Mouse (Mus musculus) liver, embryonic 13.5 days (tissue): ENCODE results near the gene Siglech. TPM values are rescaled to one million over a fixed set of nuclear protein-coding genes. Genes with fewer than 3 reads are reported as not detected.

Source experiments
- ATAC-seq: fragments of 200-750 bp; cut with Nextera tagmentation; 2 replicates; pipeline ENCODE4 v1.8.0; 2017; ENCODE audit warnings: low read depth, mild to moderate bottlenecking, moderate number of reproducible peaks, moderate library complexity
- DNase-seq: peaks from one replicate; pipeline ENCODE4 v3.0.0; 2022
- H3K27ac ChIP-seq: fragments of 300-500 bp; sonication (generic); 2 replicates; pipeline ENCODE4 v1.5.1; 2015; ENCODE audit warnings: moderate library complexity, mild to moderate bottlenecking, inconsistent platforms
- H3K27me3 ChIP-seq: fragments of 300-500 bp; sonication (generic); 2 replicates; pipeline ENCODE4 v1.6.1; 2015; ENCODE audit warnings: mild to moderate bottlenecking, inconsistent platforms
- H3K36me3 ChIP-seq: fragments of 300-500 bp; sonication (generic); 2 replicates; pipeline ENCODE4 v1.6.1; 2015; ENCODE audit warnings: mild to moderate bottlenecking, inconsistent platforms
- H3K4me1 ChIP-seq: fragments of 300-500 bp; sonication (generic); replicated peaks from 2 replicates; pipeline ENCODE4 v1.6.1; 2015; ENCODE audit warnings: inconsistent platforms
- H3K4me2 ChIP-seq: fragments of 300-500 bp; sonication (generic); 2 replicates; pipeline ENCODE4 v1.6.1; 2015; ENCODE audit warnings: inconsistent platforms, mild to moderate bottlenecking, moderate library complexity
- H3K4me3 ChIP-seq: fragments of 300-500 bp; sonication (generic); replicated peaks from 2 replicates; pipeline ENCODE4 v1.5.1; 2015; ENCODE audit warnings: mild to moderate bottlenecking, inconsistent platforms
- H3K9ac ChIP-seq: fragments of 300-500 bp; sonication (generic); 2 replicates; pipeline ENCODE4 v1.6.1; 2015; ENCODE audit warnings: mild to moderate bottlenecking, inconsistent platforms
- H3K9me3 ChIP-seq: fragments of 300-500 bp; sonication (generic); replicated peaks from 2 replicates; pipeline ENCODE4 v1.6.1; 2016; ENCODE audit warnings: inconsistent platforms
- WGBS: fragments of 180-500 bp; shearing (Covaris S2); methylation state at CpG from one replicate; pipeline ENCODE4 v1.1.7; 2015; ENCODE audit not compliant: insufficient replicate concordance; 5-methylcytosine and 5-hydroxymethylcytosine counted together
- polyA plus RNA-seq: library from polyadenylated mRNA; unstranded; fragments of >200 nt; fragmentation: Nextera tagmentation; extraction: Ambion mirVana; gene quantifications from 2 replicates; pipeline ENCODE4 v1.2.1, GENCODE M21; 2015

Gene Siglech
- 0.25 TPM in 2 replicates for polyA plus RNA-seq

- ATAC-seq = no peak
- H3K27me3 ChIP-seq = no peaks in the 10 kb centered on the region
- no peak within 1 kb of the TSS for H3K4me2 ChIP-seq
- H3K4me3 ChIP-seq = no peak within 1 kb of the TSS
- no peak within 1 kb of the TSS for H3K9ac ChIP-seq
- 22% methylated on average over 3 of the region's 3 CpGs for WGBS
- no peaks in the 10 kb centered on the region for H3K4me1 ChIP-seq
- no peaks in the 10 kb centered on the region for H3K9me3 ChIP-seq
- no peak within 1 kb of the TSS for H3K27ac ChIP-seq
- no peaks in the 10 kb centered on the region for H3K36me3 ChIP-seq
- no peak for DNase-seq
Observed at GRCm38 (mm10) chr7:55767926-55768325, at the start of gene Siglech. Siglech (plus strand) TSS chr7:55768178.

GRCm38 (mm10) chr7:55722673-55723072 lies 45.3 kb upstream of the Siglech start:
- Histone ChIP-seq H3K36me3 (no peaks in the 10 kb centered on the region), H3K4me1 (no peaks in the 10 kb centered on the region), H3K4me2 (no peak overlapping the region), H3K9ac (no peak overlapping the region), H3K4me3 (no peak overlapping the region), H3K9me3 (no peaks in the 10 kb centered on the region), H3K27me3 (no peaks in the 10 kb centered on the region), H3K27ac (no peak overlapping the region)
- DNase-seq (no peak), ATAC-seq (no peak)
- WGBS = 68% methylated on average over 7 of the region's 7 CpGs

GRCm38 (mm10) chr7:55728903-55729302 lies 39.1 kb upstream of the Siglech start:
- ATAC-seq (no peak), DNase-seq (no peak)
- no peak overlapping the region for H3K27ac ChIP-seq
- H3K36me3 ChIP-seq = no peaks in the 10 kb centered on the region
- H3K9me3 ChIP-seq = no peaks in the 10 kb centered on the region
- no peak overlapping the region for H3K9ac ChIP-seq
- no peaks in the 10 kb centered on the region for H3K4me1 ChIP-seq
- no peak overlapping the region for H3K4me3 ChIP-seq
- H3K4me2 ChIP-seq = no peak overlapping the region
- H3K27me3 ChIP-seq = no peaks in the 10 kb centered on the region
- WGBS = 40% methylated on average over 1 of the region's 1 CpGs

- no peak overlapping the region for H3K4me3 ChIP-seq
- no peaks in the 10 kb centered on the region for H3K36me3 ChIP-seq
- no peak overlapping the region for H3K9ac ChIP-seq
- no peak overlapping the region for H3K27ac ChIP-seq
- H3K27me3 ChIP-seq = no peaks in the 10 kb centered on the region
- H3K4me1 ChIP-seq = no peaks in the 10 kb centered on the region
- H3K4me2 ChIP-seq = no peak overlapping the region
- DNase-seq (no peak), ATAC-seq (no peak)
- WGBS = 67% methylated on average over 2 of the region's 2 CpGs
- H3K9me3 ChIP-seq = no peaks in the 10 kb centered on the region
Observed at GRCm38 (mm10) chr7:55734483-55734882, 33.5 kb upstream of the Siglech start.

- Histone ChIP-seq H3K36me3 (no peaks in the 10 kb centered on the region), H3K4me3 (no peak overlapping the region), H3K27ac (no peak overlapping the region), H3K4me1 (no peaks in the 10 kb centered on the region), H3K9me3 (no peaks in the 10 kb centered on the region), H3K4me2 (no peak overlapping the region), H3K27me3 (no peaks in the 10 kb centered on the region), H3K9ac (no peak overlapping the region)
- WGBS = 48% methylated on average over 4 of the region's 4 CpGs
- DNase-seq (no peak), ATAC-seq (no peak)
Observed at GRCm38 (mm10) chr7:55737125-55737912, 30.7 kb upstream of the Siglech start.

- no peaks in the 10 kb centered on the region for H3K27me3 ChIP-seq
- H3K27ac ChIP-seq = no peak overlapping the region
- DNase-seq = no peak
- H3K9me3 ChIP-seq = no peaks in the 10 kb centered on the region
- 42% methylated on average over 3 of the region's 3 CpGs for WGBS
- no peaks in the 10 kb centered on the region for H3K36me3 ChIP-seq
- H3K4me1 ChIP-seq = no peaks in the 10 kb centered on the region
- no peak for ATAC-seq
- H3K4me3 ChIP-seq = no peak overlapping the region
- no peak overlapping the region for H3K9ac ChIP-seq
- no peak overlapping the region for H3K4me2 ChIP-seq
Observed at GRCm38 (mm10) chr7:55743614-55744267, 24.2 kb upstream of the Siglech start.

GRCm38 (mm10) chr7:55744566-55745220 lies 23.3 kb upstream of the Siglech start:
- Histone ChIP-seq H3K4me1 (no peaks in the 10 kb centered on the region), H3K27me3 (no peaks in the 10 kb centered on the region), H3K4me3 (no peak overlapping the region), H3K36me3 (no peaks in the 10 kb centered on the region), H3K9me3 (no peaks in the 10 kb centered on the region), H3K27ac (no peak overlapping the region), H3K9ac (no peak overlapping the region), H3K4me2 (no peak overlapping the region)
- DNase-seq (no peak), ATAC-seq (no peak)
- 55% methylated on average over 10 of the region's 10 CpGs for WGBS

- 38% methylated on average over 3 of the region's 3 CpGs for WGBS
Observed at GRCm38 (mm10) chr7:55750841-55751240, 17.1 kb upstream of the Siglech start.

GRCm38 (mm10) chr7:55759346-55759745 lies 8.6 kb upstream of the Siglech start:
- DNase-seq = no peak
- no peaks in the 10 kb centered on the region for H3K36me3 ChIP-seq
- no peaks in the 10 kb centered on the region for H3K9me3 ChIP-seq
- H3K9ac ChIP-seq = no peak overlapping the region
- H3K4me2 ChIP-seq = no peak overlapping the region
- H3K27ac ChIP-seq = no peak overlapping the region
- H3K27me3 ChIP-seq = no peaks in the 10 kb centered on the region
- WGBS = 43% methylated on average over 3 of the region's 3 CpGs
- H3K4me1 ChIP-seq = no peaks in the 10 kb centered on the region
- H3K4me3 ChIP-seq = no peak overlapping the region
- no peak for ATAC-seq

More at GRCm38 (mm10) chr7:55750841-55751240, 17.1 kb upstream of the Siglech start:
- Histone ChIP-seq H3K4me3 (no peak overlapping the region), H3K4me1 (no peaks in the 10 kb centered on the region), H3K4me2 (no peak overlapping the region), H3K36me3 (no peaks in the 10 kb centered on the region), H3K27me3 (no peaks in the 10 kb centered on the region), H3K9ac (no peak overlapping the region), H3K27ac (no peak overlapping the region), H3K9me3 (no peaks in the 10 kb centered on the region)
- DNase-seq (no peak), ATAC-seq (no peak)

- no peaks in the 10 kb centered on the region for H3K4me1 ChIP-seq
- no peaks in the 10 kb centered on the region for H3K36me3 ChIP-seq
- no peaks in the 10 kb centered on the region for H3K9me3 ChIP-seq
- no peak overlapping the region for H3K4me3 ChIP-seq
- H3K4me2 ChIP-seq = no peak overlapping the region
- H3K9ac ChIP-seq = no peak overlapping the region
- 37% methylated on average over 4 of the region's 4 CpGs for WGBS
- no peak for DNase-seq
- H3K27ac ChIP-seq = no peak overlapping the region
- no peak for ATAC-seq
- H3K27me3 ChIP-seq = no peaks in the 10 kb centered on the region
Observed at GRCm38 (mm10) chr7:55780011-55780410, 12.0 kb downstream of the Siglech start.

- Histone ChIP-seq H3K9ac (no peak overlapping the region), H3K4me1 (no peaks in the 10 kb centered on the region), H3K27ac (no peak overlapping the region), H3K4me2 (no peak overlapping the region), H3K4me3 (no peak overlapping the region), H3K36me3 (no peaks in the 10 kb centered on the region), H3K27me3 (no peaks in the 10 kb centered on the region), H3K9me3 (no peaks in the 10 kb centered on the region)
- no peak for DNase-seq
- ATAC-seq = no peak
- 57% methylated on average over 3 of the region's 3 CpGs for WGBS
Observed at GRCm38 (mm10) chr7:55782493-55782892, 14.5 kb downstream of the Siglech start.
